Mouse (Mus musculus): Measurements from ENCODE around the gene Rexo5. TPM values are rescaled to one million over a fixed set of nuclear protein-coding genes. Genes with fewer than 3 reads are reported as not detected.
A peak's percentile ranks its signal among the peaks of the same experiment; 100 is the strongest.

The Rexo5 gene
- polyA plus RNA-seq, 2 experiments = 21.2 to 44.4 TPM

- peak overlapping the region; percentile 83 for H3K9ac ChIP-seq (ENCODE audit: low read depth, low read length, severe bottlenecking)
- no peaks in the 10 kb centered on the region for H3K36me3 ChIP-seq (ENCODE audit: control insufficient read depth, insufficient read depth, low read length)
- no peak for TF ChIP-seq POLR2A (IDR thresholded peaks at IDR 0.05; ENCODE audit: borderline replicate concordance, extremely low read depth, insufficient read depth, insufficient read length)
- DNase-seq (ENCODE audit: low spot score) = peak; percentile 3
- peak overlapping the region; percentile 69 for H3K4me2 ChIP-seq (replicated peaks; ENCODE audit: low read depth, low read length, severe bottlenecking)
- H3K4me3 ChIP-seq (replicated peaks; ENCODE audit: low read length) = peak overlapping the region; percentile 69
- 3% methylated on average over 14 of the region's 15 CpGs for WGBS
- H3K27ac ChIP-seq (replicated peaks; ENCODE audit: low read depth, low read length) = peak overlapping the region; percentile 95
- H3K27me3 ChIP-seq (ENCODE audit: control insufficient read depth, insufficient read depth, low read length) = no peaks in the 10 kb centered on the region
- ATAC-seq (ENCODE audit: low FRiP score, low read depth) = no peak
- no peaks in the 10 kb centered on the region for H3K9me3 ChIP-seq (ENCODE audit: control insufficient read depth, low read length)
- H3K4me1 ChIP-seq (ENCODE audit: control insufficient read depth, insufficient read depth, low read length) = peaks cover 4% of the 10 kb centered on the region; the same call in 1 of the 2 replicates
These were observed 101.2 kb downstream of the Rexo5 start for GRCm38 (mm10) chr7:119894818-119895544.

GRCm38 (mm10) chr7:119895639-119896512 lies 102.1 kb downstream of the Rexo5 start, which contains the start of the genes Lyrm1 and Dcun1d3:
TSS of gene Lyrm1 (plus strand) at chr7:119895861.
TSS of gene Dcun1d3 (minus strand) at chr7:119896298.
- H3K27me3 ChIP-seq (ENCODE audit: control insufficient read depth, insufficient read depth, low read length) = no peaks in the 10 kb centered on the region
- DNase-seq (ENCODE audit: low spot score) = peak; percentile 97
- H3K27ac ChIP-seq (replicated peaks; ENCODE audit: low read depth, low read length) = peak within 1 kb of the TSS; percentile 95
- H3K9me3 ChIP-seq (ENCODE audit: control insufficient read depth, low read length) = no peaks in the 10 kb centered on the region
- peak; percentile 99 for ATAC-seq (ENCODE audit: low FRiP score, low read depth)
- H3K9ac ChIP-seq (ENCODE audit: low read depth, low read length, severe bottlenecking) = peak within 1 kb of the TSS; percentile 83
- H3K4me2 ChIP-seq (replicated peaks; ENCODE audit: low read depth, low read length, severe bottlenecking) = peak within 1 kb of the TSS; percentile 74
- peak within 1 kb of the TSS; percentile 69 for H3K4me3 ChIP-seq (replicated peaks; ENCODE audit: low read length)
- H3K4me1 ChIP-seq (ENCODE audit: control insufficient read depth, insufficient read depth, low read length) = peaks cover 4% of the 10 kb centered on the region; the same call in 1 of the 2 replicates
- peak; percentile 82 for TF ChIP-seq POLR2A (IDR thresholded peaks at IDR 0.05; ENCODE audit: borderline replicate concordance, extremely low read depth, insufficient read depth, insufficient read length)
- H3K36me3 ChIP-seq (ENCODE audit: control insufficient read depth, insufficient read depth, low read length) = no peaks in the 10 kb centered on the region
- under 1% methylated on average over 63 of the region's 63 CpGs for WGBS

GRCm38 (mm10) chr7:119897521-119898109 lies 103.8 kb downstream of the Rexo5 start:
- H3K9ac ChIP-seq (ENCODE audit: low read depth, low read length, severe bottlenecking) = no peak overlapping the region
- no peak for TF ChIP-seq POLR2A (IDR thresholded peaks at IDR 0.05; ENCODE audit: borderline replicate concordance, extremely low read depth, insufficient read depth, insufficient read length)
- H3K27ac ChIP-seq (replicated peaks; ENCODE audit: low read depth, low read length) = no peak overlapping the region
- 94% methylated on average over 8 of the region's 8 CpGs for WGBS
- ATAC-seq (ENCODE audit: low FRiP score, low read depth) (no peak), DNase-seq (ENCODE audit: low spot score) (no peak)
- no peaks in the 10 kb centered on the region for H3K9me3 ChIP-seq (ENCODE audit: control insufficient read depth, low read length)
- no peaks in the 10 kb centered on the region for H3K27me3 ChIP-seq (ENCODE audit: control insufficient read depth, insufficient read depth, low read length)
- H3K4me2 ChIP-seq (replicated peaks; ENCODE audit: low read depth, low read length, severe bottlenecking) = no peak overlapping the region
- H3K36me3 ChIP-seq (ENCODE audit: control insufficient read depth, insufficient read depth, low read length) = no peaks in the 10 kb centered on the region
- H3K4me1 ChIP-seq (ENCODE audit: control insufficient read depth, insufficient read depth, low read length) = peaks cover 4% of the 10 kb centered on the region; the same call in 1 of the 2 replicates
- H3K4me3 ChIP-seq (replicated peaks; ENCODE audit: low read length) = no peak overlapping the region

GRCm38 (mm10) chr7:119898247-119898856 lies 104.5 kb downstream of the Rexo5 start:
- Histone ChIP-seq H3K27ac (replicated peaks; ENCODE audit: low read depth, low read length) (no peak overlapping the region), H3K9me3 (ENCODE audit: control insufficient read depth, low read length) (no peaks in the 10 kb centered on the region), H3K4me2 (replicated peaks; ENCODE audit: low read depth, low read length, severe bottlenecking) (no peak overlapping the region), H3K36me3 (ENCODE audit: control insufficient read depth, insufficient read depth, low read length) (no peaks in the 10 kb centered on the region), H3K4me1 (ENCODE audit: control insufficient read depth, insufficient read depth, low read length) (peaks cover 4% of the 10 kb centered on the region; the same call in 1 of the 2 replicates), H3K27me3 (ENCODE audit: control insufficient read depth, insufficient read depth, low read length) (no peaks in the 10 kb centered on the region), H3K4me3 (replicated peaks; ENCODE audit: low read length) (no peak overlapping the region), H3K9ac (ENCODE audit: low read depth, low read length, severe bottlenecking) (no peak overlapping the region)
- DNase-seq (ENCODE audit: low spot score) (no peak), ATAC-seq (ENCODE audit: low FRiP score, low read depth) (no peak)
- 68% methylated on average over 1 of the region's 1 CpGs for WGBS
- no peak for TF ChIP-seq POLR2A (IDR thresholded peaks at IDR 0.05; ENCODE audit: borderline replicate concordance, extremely low read depth, insufficient read depth, insufficient read length)

Other genes starting within 250 kb of the Rexo5 start
- not detected in 2 replicates for gene Acsm2, start 239.7 kb upstream of the Rexo5 start, polyA plus RNA-seq (2012; rRNA removed)
- not detected in 2 replicates for gene Acsm2, start 239.7 kb upstream of the Rexo5 start, polyA plus RNA-seq (2014; fragmentation: Nextera tagmentation; extraction: Ambion mirVana)
- 0.03 TPM in 1 of 2 replicates, not detected in the other for gene Acsm1, start 187.0 kb upstream of the Rexo5 start, polyA plus RNA-seq (2012; rRNA removed)
- not detected in 2 replicates for gene Acsm1, start 187.0 kb upstream of the Rexo5 start, polyA plus RNA-seq (2014; fragmentation: Nextera tagmentation; extraction: Ambion mirVana)
- gene Acsm4, start 104.0 kb upstream of the Rexo5 start, polyA plus RNA-seq (2012; rRNA removed) = not detected in 2 replicates
- gene Acsm4, start 104.0 kb upstream of the Rexo5 start, polyA plus RNA-seq (2014; fragmentation: Nextera tagmentation; extraction: Ambion mirVana) = not detected in 2 replicates
- gene Thumpd1, start 73.2 kb upstream of the Rexo5 start, polyA plus RNA-seq (2012; rRNA removed) = 38.9 and 43.6 TPM in 2 replicates
- 76.5 and 81.3 TPM in 2 replicates for gene Thumpd1, start 73.2 kb upstream of the Rexo5 start, polyA plus RNA-seq (2014; fragmentation: Nextera tagmentation; extraction: Ambion mirVana)
- 1.1 and 1.6 TPM in 2 replicates for gene Acsm3, start 33.1 kb upstream of the Rexo5 start, polyA plus RNA-seq (2012; rRNA removed)
- gene Acsm3, start 33.1 kb upstream of the Rexo5 start, polyA plus RNA-seq (2014; fragmentation: Nextera tagmentation; extraction: Ambion mirVana) = 0.28 and 0.32 TPM in 2 replicates
- gene Eri2, start 52 bp downstream of the Rexo5 start, polyA plus RNA-seq (2012; rRNA removed) = 14.0 TPM in 2 replicates
- 21.5 and 25.7 TPM in 2 replicates for gene Eri2, start 52 bp downstream of the Rexo5 start, polyA plus RNA-seq (2014; fragmentation: Nextera tagmentation; extraction: Ambion mirVana)
- gene Lyrm1, start 101.9 kb downstream of the Rexo5 start, polyA plus RNA-seq (2012; rRNA removed) = 3.1 and 5.2 TPM in 2 replicates
- 8.9 and 9.5 TPM in 2 replicates for gene Lyrm1, start 101.9 kb downstream of the Rexo5 start, polyA plus RNA-seq (2014; fragmentation: Nextera tagmentation; extraction: Ambion mirVana)
- 6.6 and 7.8 TPM in 2 replicates for gene Dcun1d3, start 102.3 kb downstream of the Rexo5 start, polyA plus RNA-seq (2012; rRNA removed)
- 7.5 and 10.2 TPM in 2 replicates for gene Dcun1d3, start 102.3 kb downstream of the Rexo5 start, polyA plus RNA-seq (2014; fragmentation: Nextera tagmentation; extraction: Ambion mirVana)